Mouse (Mus musculus): ENCODE results near the gene Pfkfb4. TPM values are rescaled to one million over a fixed set of nuclear protein-coding genes. Genes with fewer than 3 reads are reported as not detected.

Pfkfb4 gene
- polyA plus RNA-seq, 1 experiment from 2014 or later: 23.2 TPM

DNA sequence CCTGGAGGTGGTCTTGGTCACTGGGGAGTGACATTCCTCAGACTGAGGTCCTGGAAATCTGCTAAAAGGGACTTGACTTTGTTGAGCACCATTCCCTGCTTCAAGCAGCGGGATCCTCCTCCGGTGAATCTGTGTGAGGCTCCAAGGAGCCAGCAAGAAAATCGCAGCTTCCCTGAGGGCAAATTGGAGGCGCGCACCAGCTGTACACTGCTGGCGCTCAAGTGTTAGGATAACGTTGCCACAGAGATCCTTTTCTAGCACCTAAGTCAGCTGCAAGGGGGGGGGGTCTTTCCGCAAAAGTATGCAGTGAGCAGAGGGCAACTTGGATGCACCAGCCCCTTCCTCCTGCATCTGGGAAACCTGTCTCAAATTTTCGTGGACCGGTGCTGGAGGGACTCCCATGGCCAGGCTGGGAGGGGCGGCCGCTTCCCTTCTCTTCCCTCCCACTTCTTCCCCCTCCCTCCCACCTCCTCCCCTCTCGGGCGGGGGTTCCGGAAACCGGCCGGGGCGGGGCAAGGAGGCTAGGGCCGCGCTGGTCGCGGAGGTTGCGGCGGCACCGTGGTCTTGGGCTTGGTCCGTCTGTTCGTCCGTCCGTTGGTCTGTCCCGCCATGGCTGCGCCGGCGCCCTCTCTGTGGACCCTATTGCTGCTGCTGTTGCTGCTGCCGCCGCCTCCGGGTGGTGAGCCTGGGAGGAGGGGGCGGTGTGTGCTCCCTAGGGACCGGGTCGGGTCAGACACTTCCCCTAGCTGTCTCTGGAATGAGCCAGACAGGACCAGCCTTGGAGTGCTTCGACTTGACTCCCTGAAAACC lies 46.7 kb downstream of the Pfkfb4 start, which contains the start of gene Shisa5:
Gene Shisa5, plus strand, starts transcription at position 480 of the 810 bp plus-strand sequence.
- Histone ChIP-seq H3K79me2 (ENCODE audit: inconsistent target) (peaks cover 44% of the 10 kb centered on the region), H3K27ac (peak within 1 kb of the TSS; percentile 83), H3K4me3 (ENCODE audit: inconsistent target) (peak within 1 kb of the TSS; percentile 86), H3K36me3 (ENCODE audit: inconsistent target) (0 out of 2 replicates have a peak, but pooled peaks cover 6% of the 10 kb centered on the region)
- 2% methylated on average over 40 of the region's 40 CpGs for WGBS (ENCODE audit: missing documents)

- peak overlapping the region; percentile 86 for H3K4me3 ChIP-seq (ENCODE audit: inconsistent target)
- H3K79me2 ChIP-seq (ENCODE audit: inconsistent target): peaks cover 47% of the 10 kb centered on the region
- 0 out of 2 replicates have a peak, but pooled peaks cover 6% of the 10 kb centered on the region for H3K36me3 ChIP-seq (ENCODE audit: inconsistent target)
- WGBS (ENCODE audit: missing documents): 6% methylated on average over 8 of the region's 8 CpGs
- H3K27ac ChIP-seq: peak overlapping the region; percentile 83
Measured at GRCm38 (mm10) chr9:109038901-109039364, 47.4 kb downstream of the Pfkfb4 start.

DNA sequence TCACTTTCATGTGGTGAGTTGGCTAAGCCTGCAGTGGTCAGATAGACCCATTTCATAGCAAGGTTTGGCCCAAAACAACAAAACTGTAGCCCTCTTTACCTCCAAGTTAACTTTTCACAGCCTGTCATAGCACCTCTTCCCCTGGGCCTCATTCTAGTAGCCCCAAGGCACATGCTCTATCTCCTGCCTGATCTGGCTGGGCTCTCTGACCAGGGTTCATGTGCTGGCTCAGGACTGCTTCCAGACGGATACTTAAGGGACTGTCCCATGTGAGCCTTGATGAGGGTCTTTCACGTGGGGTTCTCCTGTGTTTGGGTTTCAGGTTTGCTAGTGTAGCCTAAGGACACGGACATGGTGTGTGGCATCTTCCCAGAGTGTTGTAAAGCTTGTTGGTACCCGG lies 48.1 kb downstream of the Pfkfb4 start:
- Histone ChIP-seq H3K36me3 (ENCODE audit: inconsistent target) (peaks cover 11% of the 10 kb centered on the region), H3K4me3 (ENCODE audit: inconsistent target) (peak overlapping the region; percentile 86), H3K27ac (0 out of 2 replicates have a peak overlapping the region, but pooled peaks have one; percentile 83), H3K79me2 (ENCODE audit: inconsistent target) (peaks cover 54% of the 10 kb centered on the region)
- 84% methylated on average over 4 of the region's 4 CpGs for WGBS (ENCODE audit: missing documents)

- Histone ChIP-seq H3K4me3 (ENCODE audit: inconsistent target) (no peak overlapping the region), H3K36me3 (ENCODE audit: inconsistent target) (peaks cover 11% of the 10 kb centered on the region), H3K27ac (no peak overlapping the region), H3K79me2 (ENCODE audit: inconsistent target) (peaks cover 57% of the 10 kb centered on the region)
- 91% methylated on average over 8 of the region's 8 CpGs for WGBS (ENCODE audit: missing documents)
Measured at GRCm38 (mm10) chr9:109040216-109040615, 48.6 kb downstream of the Pfkfb4 start.

- 84% methylated on average over 5 of the region's 6 CpGs for WGBS (ENCODE audit: missing documents)
- Histone ChIP-seq H3K79me2 (ENCODE audit: inconsistent target) (peaks cover 59% of the 10 kb centered on the region), H3K4me3 (ENCODE audit: inconsistent target) (no peak overlapping the region), H3K27ac (no peak overlapping the region), H3K36me3 (ENCODE audit: inconsistent target) (peaks cover 11% of the 10 kb centered on the region)
Measured at GRCm38 (mm10) chr9:109040906-109041305, 49.3 kb downstream of the Pfkfb4 start.

DNA sequence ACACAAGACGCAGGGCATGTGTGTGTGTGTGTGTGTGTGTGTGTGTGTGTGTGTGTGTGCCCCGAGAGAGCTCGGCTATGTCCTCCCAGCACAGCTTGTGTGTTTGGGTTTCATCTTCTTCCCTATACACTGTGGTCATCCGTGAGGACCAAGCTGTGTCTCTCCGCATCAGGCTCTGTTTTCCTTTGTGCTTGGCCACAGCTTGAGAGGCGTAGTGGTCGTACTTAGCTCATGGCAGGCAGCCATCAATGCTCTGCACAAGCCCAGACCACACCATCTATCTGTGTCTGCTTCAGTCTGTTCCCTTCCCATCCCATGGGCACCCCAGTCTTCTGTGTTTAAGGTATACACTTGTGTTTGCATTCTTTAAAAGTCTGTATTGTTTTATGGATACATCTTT lies 49.8 kb downstream of the Pfkfb4 start:
- Histone ChIP-seq H3K36me3 (ENCODE audit: inconsistent target) (peaks cover 11% of the 10 kb centered on the region), H3K79me2 (ENCODE audit: inconsistent target) (peaks cover 60% of the 10 kb centered on the region), H3K4me3 (ENCODE audit: inconsistent target) (no peak overlapping the region), H3K27ac (no peak overlapping the region)
- WGBS (ENCODE audit: missing documents): 86% methylated on average over 6 of the region's 7 CpGs

GRCm38 (mm10) chr9:109046306-109046705 lies 54.7 kb downstream of the Pfkfb4 start:
- Histone ChIP-seq H3K27ac (no peak overlapping the region), H3K79me2 (ENCODE audit: inconsistent target) (peaks cover 64% of the 10 kb centered on the region), H3K36me3 (ENCODE audit: inconsistent target) (peaks cover 32% of the 10 kb centered on the region), H3K4me3 (ENCODE audit: inconsistent target) (no peak overlapping the region)
- WGBS (ENCODE audit: missing documents): 48% methylated on average over 5 of the region's 5 CpGs

- 88% methylated on average over 7 of the region's 7 CpGs for WGBS (ENCODE audit: missing documents)
Measured at GRCm38 (mm10) chr9:109049316-109049715, 57.7 kb downstream of the Pfkfb4 start.

GRCm38 (mm10) chr9:109049996-109050673 lies 58.6 kb downstream of the Pfkfb4 start:
- WGBS (ENCODE audit: missing documents): 96% methylated on average over 9 of the region's 9 CpGs
- Histone ChIP-seq H3K4me3 (ENCODE audit: inconsistent target) (no peak overlapping the region), H3K27ac (no peak overlapping the region), H3K36me3 (ENCODE audit: inconsistent target) (peaks cover 39% of the 10 kb centered on the region; the same call in 1 of the 2 replicates), H3K79me2 (ENCODE audit: inconsistent target) (peaks cover 78% of the 10 kb centered on the region)

More at GRCm38 (mm10) chr9:109049316-109049715, 57.7 kb downstream of the Pfkfb4 start:
- no peak overlapping the region for H3K27ac ChIP-seq
- peaks cover 80% of the 10 kb centered on the region for H3K79me2 ChIP-seq (ENCODE audit: inconsistent target)
- peaks cover 43% of the 10 kb centered on the region for H3K36me3 ChIP-seq (ENCODE audit: inconsistent target)
- no peak overlapping the region for H3K4me3 ChIP-seq (ENCODE audit: inconsistent target)

DNA sequence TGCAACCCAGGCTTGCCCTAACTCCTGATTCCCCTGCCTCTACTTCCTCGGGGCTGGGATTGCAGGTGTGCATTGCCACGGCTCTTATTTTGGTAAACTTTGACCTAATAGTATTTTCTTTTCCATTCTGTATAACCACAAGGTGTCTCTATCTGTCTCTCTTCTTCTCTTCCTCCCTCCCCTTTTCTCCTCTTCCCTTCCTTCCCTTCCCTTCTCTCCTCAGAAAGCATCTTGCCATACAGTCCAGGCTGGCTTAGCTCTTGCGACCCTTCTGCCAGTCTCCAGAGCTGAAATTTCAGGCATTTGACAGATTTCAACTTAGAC lies 59.1 kb downstream of the Pfkfb4 start:
- H3K27ac ChIP-seq: no peak overlapping the region
- peaks cover 81% of the 10 kb centered on the region for H3K79me2 ChIP-seq (ENCODE audit: inconsistent target)
- 21% methylated on average over 3 of the region's 3 CpGs for WGBS (ENCODE audit: missing documents)
- H3K4me3 ChIP-seq (ENCODE audit: inconsistent target): no peak overlapping the region
- peaks cover 39% of the 10 kb centered on the region; the same call in 1 of the 2 replicates for H3K36me3 ChIP-seq (ENCODE audit: inconsistent target)

GRCm38 (mm10) chr9:109051011-109051501 lies 59.5 kb downstream of the Pfkfb4 start:
- WGBS (ENCODE audit: missing documents): 30% methylated on average over 10 of the region's 13 CpGs
- no peak overlapping the region for H3K4me3 ChIP-seq (ENCODE audit: inconsistent target)

DNA sequence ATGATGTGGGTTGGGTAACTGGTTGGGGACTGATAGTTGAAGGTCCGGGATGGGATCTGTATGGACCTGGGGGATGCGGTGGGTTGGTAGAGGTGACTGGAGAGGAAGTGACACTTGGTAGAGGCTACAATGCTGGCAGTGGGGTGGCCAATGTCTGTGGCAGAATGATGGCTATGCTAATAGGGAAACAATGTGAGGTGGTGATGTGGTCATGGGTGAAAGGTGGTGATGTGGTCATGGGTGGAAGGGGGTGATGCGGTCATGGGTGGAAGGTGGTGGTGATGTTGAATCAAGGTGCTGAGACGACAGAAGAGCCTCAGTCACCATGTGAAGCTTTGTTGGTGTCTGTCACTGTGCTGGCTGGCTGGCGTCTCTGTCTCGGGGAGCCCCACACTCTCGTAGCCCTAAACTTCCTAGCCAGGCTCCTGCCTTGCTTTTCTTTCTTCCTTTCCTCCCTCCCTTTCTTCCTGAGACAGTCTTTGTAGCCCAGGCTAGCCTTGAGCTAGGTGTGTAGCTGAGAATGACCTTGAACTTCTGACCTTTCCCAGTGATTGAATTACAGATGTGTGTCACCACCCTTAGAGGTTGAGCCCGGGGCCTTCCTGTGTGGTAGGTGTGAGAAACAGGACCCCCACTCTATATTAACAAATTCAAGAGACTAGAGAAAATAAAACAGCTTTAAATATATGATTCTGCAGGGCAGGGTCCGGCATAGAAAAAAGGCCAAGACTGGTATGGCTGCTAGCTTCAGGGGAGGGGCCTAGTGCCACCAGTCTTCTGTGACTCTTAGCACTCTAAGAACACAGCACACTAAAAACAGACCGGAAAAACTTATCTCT lies 60.3 kb downstream of the Pfkfb4 start:
- WGBS (ENCODE audit: missing documents): 75% methylated on average over 8 of the region's 10 CpGs
- Histone ChIP-seq H3K36me3 (ENCODE audit: inconsistent target) (peaks cover 49% of the 10 kb centered on the region; the same call in 1 of the 2 replicates), H3K79me2 (ENCODE audit: inconsistent target) (peaks cover 88% of the 10 kb centered on the region), H3K27ac (no peak overlapping the region), H3K4me3 (ENCODE audit: inconsistent target) (no peak overlapping the region)

More at GRCm38 (mm10) chr9:109051011-109051501, 59.5 kb downstream of the Pfkfb4 start:
- Histone ChIP-seq H3K79me2 (ENCODE audit: inconsistent target) (peaks cover 85% of the 10 kb centered on the region), H3K36me3 (ENCODE audit: inconsistent target) (peaks cover 42% of the 10 kb centered on the region; the same call in 1 of the 2 replicates), H3K27ac (no peak overlapping the region)

DNA sequence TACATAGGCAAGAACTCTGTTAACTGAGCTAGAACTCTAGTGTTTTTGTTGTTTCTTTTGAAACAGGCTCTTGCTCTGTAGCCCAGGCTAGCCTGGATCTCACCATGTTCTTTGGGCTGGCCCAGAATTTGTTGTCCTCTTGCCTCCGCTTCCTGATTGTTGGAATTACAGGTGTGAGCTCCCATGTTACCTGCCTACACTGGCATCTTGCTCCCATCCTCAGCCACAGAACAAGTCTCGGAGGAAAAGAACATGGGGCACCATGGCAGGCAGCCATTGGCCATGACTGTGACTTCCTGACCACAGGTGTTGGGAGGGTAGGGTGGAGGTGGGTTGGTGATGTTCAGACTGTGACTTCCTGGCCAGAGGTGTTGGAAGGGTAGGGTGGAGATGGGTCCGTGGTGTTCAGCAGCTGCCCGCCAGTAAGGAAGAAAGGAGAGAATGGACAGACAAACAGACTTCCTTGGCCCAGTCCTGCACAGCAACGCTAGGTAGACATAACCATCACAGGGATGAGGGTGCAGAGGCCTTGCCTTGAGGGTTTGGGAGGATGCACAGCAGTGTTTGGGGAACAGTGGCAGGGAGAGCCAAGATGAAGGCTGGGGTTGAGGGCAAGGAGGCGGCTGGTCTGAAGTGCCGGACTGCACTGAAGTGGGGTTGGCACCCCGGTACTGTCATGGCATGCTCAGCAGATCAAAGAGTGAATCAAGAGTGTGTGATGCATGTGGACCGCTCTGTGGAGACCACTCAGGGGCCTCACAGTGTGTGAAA lies 61.1 kb downstream of the Pfkfb4 start:
- H3K4me3 ChIP-seq (ENCODE audit: inconsistent target): no peak overlapping the region

More for the DNA sequence above, 61.1 kb downstream of the Pfkfb4 start:
- H3K79me2 ChIP-seq (ENCODE audit: inconsistent target): peaks cover 96% of the 10 kb centered on the region
- no peak overlapping the region for H3K27ac ChIP-seq
- H3K36me3 ChIP-seq (ENCODE audit: inconsistent target): peaks cover 49% of the 10 kb centered on the region; the same call in 1 of the 2 replicates
- 83% methylated on average over 9 of the region's 9 CpGs for WGBS (ENCODE audit: missing documents)
